Mouse (Mus musculus): Measurements from ENCODE around the gene Epha1. TPM values are rescaled to one million over a fixed set of nuclear protein-coding genes. Genes with fewer than 3 reads are reported as not detected.

Epha1 gene
- polyA plus RNA-seq, 1 experiment from 2014 or later = 2.5 TPM

DNA sequence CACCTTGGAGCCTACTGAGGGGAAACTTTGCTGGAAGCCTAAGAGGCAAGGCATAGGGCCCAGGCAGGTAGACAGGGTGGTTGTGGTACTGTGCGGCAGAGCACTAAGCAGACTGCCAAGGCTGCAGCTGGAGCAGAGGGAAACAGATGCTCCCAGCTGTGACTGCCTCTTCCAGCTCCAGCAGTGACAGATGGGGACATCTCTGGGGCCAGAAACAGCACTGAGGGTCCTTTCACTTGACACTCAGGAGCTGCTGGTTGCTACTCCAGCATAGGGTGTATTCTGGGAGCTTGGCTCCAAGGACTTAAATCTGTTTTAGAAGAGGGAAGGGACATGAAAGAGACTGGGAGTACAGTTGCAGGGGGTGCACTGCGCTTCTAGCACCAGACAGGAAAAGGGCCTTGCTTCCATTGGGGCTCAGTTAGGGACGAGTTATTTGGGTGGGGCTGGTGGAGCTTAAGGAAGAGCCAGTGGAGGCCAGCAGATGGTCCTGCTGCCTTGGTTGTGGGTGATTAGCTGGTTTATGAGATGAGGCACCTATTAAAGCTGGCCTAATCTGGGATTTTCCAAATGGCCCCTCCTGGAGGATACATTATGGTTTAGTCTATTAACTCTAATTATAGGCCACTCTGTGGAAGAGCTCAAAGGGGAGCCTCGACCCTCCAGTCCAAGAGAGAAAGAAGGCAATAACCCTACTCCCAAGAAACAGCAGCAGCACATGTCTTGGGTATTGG is 2.3 kb downstream of the Epha1 start:
- no peak overlapping the region for H3K4me3 ChIP-seq (ENCODE audit: low read depth, low read length)
- DNase-seq (ENCODE audit: low spot score) (no peak), ATAC-seq (ENCODE audit: insufficient number of reproducible peaks, low FRiP score, low TSS enrichment, low read depth) (no peak)
- 20% methylated on average over 4 of the region's 4 CpGs for WGBS
- H3K36me3 ChIP-seq (ENCODE audit: control insufficient read depth, insufficient read depth, low read length) = no peaks in the 10 kb centered on the region
- no peak overlapping the region for H3K27ac ChIP-seq (replicated peaks; ENCODE audit: low read depth, low read length)
- H3K4me1 ChIP-seq (ENCODE audit: control insufficient read depth, insufficient read depth, low read length) = peaks cover 7% of the 10 kb centered on the region; the same call in 1 of the 2 replicates
- H3K9ac ChIP-seq (ENCODE audit: low read length) = no peak overlapping the region
- H3K9me3 ChIP-seq (ENCODE audit: control insufficient read depth, low read length) = no peaks in the 10 kb centered on the region
- no peak overlapping the region for H3K4me2 ChIP-seq (ENCODE audit: low read depth, severe bottlenecking)
- no peaks in the 10 kb centered on the region for H3K27me3 ChIP-seq (ENCODE audit: control insufficient read depth, insufficient read depth, low read length)

DNA sequence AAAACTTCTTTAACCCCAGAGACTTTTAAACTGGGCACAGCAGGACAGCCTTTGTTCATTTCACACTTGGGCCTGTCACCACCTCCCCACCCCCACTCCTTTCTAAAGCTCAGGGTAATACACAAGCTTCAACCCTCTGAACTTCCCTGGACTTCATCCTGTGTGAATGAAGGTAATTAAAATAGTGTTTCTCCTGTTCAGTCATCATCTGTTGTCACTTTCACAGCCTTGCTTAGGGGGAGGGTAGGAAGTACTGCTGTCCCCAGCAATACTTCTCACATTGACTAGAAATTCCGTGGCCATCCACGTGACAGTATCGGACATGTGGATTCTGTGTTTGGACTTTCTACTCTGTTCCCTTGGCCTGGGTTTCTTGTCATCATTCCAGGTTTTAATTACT is 3.2 kb downstream of the Epha1 start:
- no peak overlapping the region for H3K4me2 ChIP-seq (ENCODE audit: low read depth, severe bottlenecking)
- ATAC-seq (ENCODE audit: insufficient number of reproducible peaks, low FRiP score, low TSS enrichment, low read depth) (no peak), DNase-seq (ENCODE audit: low spot score) (peak; percentile 54)
- H3K4me3 ChIP-seq (ENCODE audit: low read depth, low read length) = no peak overlapping the region
- WGBS = 11% methylated on average over 3 of the region's 3 CpGs
- H3K27me3 ChIP-seq (ENCODE audit: control insufficient read depth, insufficient read depth, low read length) = no peaks in the 10 kb centered on the region
- H3K9ac ChIP-seq (ENCODE audit: low read length) = no peak overlapping the region
- no peaks in the 10 kb centered on the region for H3K9me3 ChIP-seq (ENCODE audit: control insufficient read depth, low read length)
- no peaks in the 10 kb centered on the region for H3K36me3 ChIP-seq (ENCODE audit: control insufficient read depth, insufficient read depth, low read length)
- H3K27ac ChIP-seq (replicated peaks; ENCODE audit: low read depth, low read length) = no peak overlapping the region
- H3K4me1 ChIP-seq (ENCODE audit: control insufficient read depth, insufficient read depth, low read length) = peaks cover 7% of the 10 kb centered on the region; the same call in 1 of the 2 replicates

DNA sequence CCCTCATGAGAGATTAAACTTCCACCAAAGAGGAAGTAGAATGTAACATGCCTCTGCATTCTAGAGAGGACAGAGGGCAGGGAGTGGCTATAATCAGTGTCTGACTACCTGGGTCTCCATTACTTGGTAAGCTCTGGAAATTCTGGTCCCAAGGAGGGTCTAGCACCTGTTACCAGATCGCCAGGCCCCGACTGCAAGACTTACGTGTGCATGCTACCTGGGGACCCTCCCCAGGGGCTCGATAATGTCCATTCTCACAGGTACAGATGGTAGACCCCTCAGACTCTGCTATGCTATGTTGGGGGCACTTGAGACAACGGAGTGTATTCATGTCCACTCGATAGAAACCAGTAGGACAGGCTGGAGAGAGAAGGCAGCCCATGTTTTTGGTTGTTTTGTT is 7.9 kb downstream of the Epha1 start:
- Histone ChIP-seq H3K27me3 (ENCODE audit: control insufficient read depth, insufficient read depth, low read length) (no peaks in the 10 kb centered on the region), H3K4me3 (ENCODE audit: low read depth, low read length) (no peak overlapping the region), H3K36me3 (ENCODE audit: control insufficient read depth, insufficient read depth, low read length) (no peaks in the 10 kb centered on the region; the same call in 1 of the 2 replicates), H3K4me2 (ENCODE audit: low read depth, severe bottlenecking) (no peak overlapping the region), H3K9ac (ENCODE audit: low read length) (no peak overlapping the region), H3K4me1 (ENCODE audit: control insufficient read depth, insufficient read depth, low read length) (peaks cover 4% of the 10 kb centered on the region; the same call in 1 of the 2 replicates), H3K27ac (replicated peaks; ENCODE audit: low read depth, low read length) (no peak overlapping the region), H3K9me3 (ENCODE audit: control insufficient read depth, low read length) (no peaks in the 10 kb centered on the region)
- ATAC-seq (ENCODE audit: insufficient number of reproducible peaks, low FRiP score, low TSS enrichment, low read depth) = no peak
- DNase-seq (ENCODE audit: low spot score) = no peak
- WGBS = 96% methylated on average over 6 of the region's 6 CpGs

DNA sequence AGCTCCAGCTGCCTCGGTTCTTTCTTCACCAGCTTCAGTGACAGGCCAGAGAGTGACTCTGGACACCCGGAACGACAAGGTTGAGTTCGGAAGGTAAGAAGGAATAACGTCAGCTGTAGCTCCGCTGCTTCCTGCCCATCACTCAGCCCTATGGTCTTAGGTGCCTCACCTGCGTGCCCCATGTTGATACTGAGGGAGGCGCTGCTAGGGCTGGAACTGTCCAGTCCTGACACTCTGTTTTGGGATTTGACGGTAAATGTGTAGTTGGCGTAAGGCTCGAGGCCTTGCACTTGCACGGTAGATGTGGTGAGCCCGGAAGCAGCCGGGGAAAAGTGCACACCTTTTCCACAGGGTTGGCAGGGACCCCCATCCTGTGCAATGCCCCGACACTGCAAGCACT is 8.5 kb downstream of the Epha1 start:
- H3K27me3 ChIP-seq (ENCODE audit: control insufficient read depth, insufficient read depth, low read length) = no peaks in the 10 kb centered on the region
- H3K4me2 ChIP-seq (ENCODE audit: low read depth, severe bottlenecking) = no peak overlapping the region
- DNase-seq (ENCODE audit: low spot score) (no peak), ATAC-seq (ENCODE audit: insufficient number of reproducible peaks, low FRiP score, low TSS enrichment, low read depth) (no peak)
- H3K27ac ChIP-seq (replicated peaks; ENCODE audit: low read depth, low read length) = no peak overlapping the region
- no peaks in the 10 kb centered on the region for H3K9me3 ChIP-seq (ENCODE audit: control insufficient read depth, low read length)
- no peak overlapping the region for H3K4me3 ChIP-seq (ENCODE audit: low read depth, low read length)
- no peak overlapping the region for H3K9ac ChIP-seq (ENCODE audit: low read length)
- H3K4me1 ChIP-seq (ENCODE audit: control insufficient read depth, insufficient read depth, low read length) = no peaks in the 10 kb centered on the region; the same call in 1 of the 2 replicates
- 95% methylated on average over 15 of the region's 15 CpGs for WGBS
- H3K36me3 ChIP-seq (ENCODE audit: control insufficient read depth, insufficient read depth, low read length) = no peaks in the 10 kb centered on the region; the same call in 1 of the 2 replicates

DNA sequence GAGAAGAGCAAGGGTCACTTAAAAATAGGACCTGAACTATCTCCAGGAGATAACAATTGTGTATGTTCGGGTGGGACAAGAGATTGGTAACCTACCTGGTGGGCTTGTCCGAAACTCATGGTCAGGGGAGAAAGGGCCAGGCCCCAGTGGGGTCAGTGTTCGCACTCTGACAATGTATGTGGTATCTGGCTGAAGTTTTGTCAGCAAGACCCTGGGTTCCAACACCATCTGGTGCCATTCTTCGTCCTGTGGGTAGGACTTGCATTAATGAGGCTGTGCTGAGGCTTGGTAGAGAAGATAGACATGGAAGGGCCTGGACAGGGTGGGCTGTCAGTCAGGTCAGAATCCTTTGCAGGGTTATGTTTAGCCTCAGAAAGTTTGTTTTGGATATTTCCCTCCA is 9.0 kb downstream of the Epha1 start:
- no peak overlapping the region for H3K4me2 ChIP-seq (ENCODE audit: low read depth, severe bottlenecking)
- peaks cover under 1% of the 10 kb centered on the region; the same call in 1 of the 2 replicates for H3K36me3 ChIP-seq (ENCODE audit: control insufficient read depth, insufficient read depth, low read length)
- H3K4me1 ChIP-seq (ENCODE audit: control insufficient read depth, insufficient read depth, low read length) = no peaks in the 10 kb centered on the region
- no peak overlapping the region for H3K9ac ChIP-seq (ENCODE audit: low read length)
- H3K9me3 ChIP-seq (ENCODE audit: control insufficient read depth, low read length) = no peaks in the 10 kb centered on the region
- H3K27ac ChIP-seq (replicated peaks; ENCODE audit: low read depth, low read length) = no peak overlapping the region
- DNase-seq (ENCODE audit: low spot score) = no peak
- no peak overlapping the region for H3K4me3 ChIP-seq (ENCODE audit: low read depth, low read length)
- no peak for ATAC-seq (ENCODE audit: insufficient number of reproducible peaks, low FRiP score, low TSS enrichment, low read depth)
- WGBS = 86% methylated on average over 4 of the region's 4 CpGs
- H3K27me3 ChIP-seq (ENCODE audit: control insufficient read depth, insufficient read depth, low read length) = no peaks in the 10 kb centered on the region

DNA sequence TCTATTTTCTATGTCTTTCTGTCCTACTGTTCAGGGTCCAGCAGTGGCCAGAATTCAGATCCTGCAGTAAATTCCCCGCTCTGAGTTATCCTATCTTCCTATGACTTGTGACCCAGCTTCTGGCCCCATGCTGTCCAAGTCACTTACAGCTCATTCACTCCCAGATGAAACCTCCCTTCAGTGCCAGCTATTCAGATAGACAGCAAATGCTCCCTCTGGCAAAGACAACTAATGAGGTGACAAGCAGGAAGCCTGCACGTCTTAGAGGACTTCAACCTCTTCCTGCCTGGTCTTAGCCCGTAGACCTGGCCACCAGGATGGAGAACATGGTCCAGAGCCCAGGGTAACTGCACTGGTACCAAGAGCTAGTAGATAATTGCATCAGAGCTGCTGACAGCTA is 10.1 kb downstream of the Epha1 start:
- WGBS = 48% methylated on average over 3 of the region's 3 CpGs
- ATAC-seq (ENCODE audit: insufficient number of reproducible peaks, low FRiP score, low TSS enrichment, low read depth) (no peak), DNase-seq (ENCODE audit: low spot score) (no peak)
- Histone ChIP-seq H3K9me3 (ENCODE audit: control insufficient read depth, low read length) (no peaks in the 10 kb centered on the region), H3K4me1 (ENCODE audit: control insufficient read depth, insufficient read depth, low read length) (no peaks in the 10 kb centered on the region), H3K27ac (replicated peaks; ENCODE audit: low read depth, low read length) (no peak overlapping the region), H3K36me3 (ENCODE audit: control insufficient read depth, insufficient read depth, low read length) (peaks cover 3% of the 10 kb centered on the region; the same call in 1 of the 2 replicates), H3K4me2 (ENCODE audit: low read depth, severe bottlenecking) (no peak overlapping the region), H3K9ac (ENCODE audit: low read length) (no peak overlapping the region), H3K4me3 (ENCODE audit: low read depth, low read length) (no peak overlapping the region), H3K27me3 (ENCODE audit: control insufficient read depth, insufficient read depth, low read length) (no peaks in the 10 kb centered on the region)

DNA sequence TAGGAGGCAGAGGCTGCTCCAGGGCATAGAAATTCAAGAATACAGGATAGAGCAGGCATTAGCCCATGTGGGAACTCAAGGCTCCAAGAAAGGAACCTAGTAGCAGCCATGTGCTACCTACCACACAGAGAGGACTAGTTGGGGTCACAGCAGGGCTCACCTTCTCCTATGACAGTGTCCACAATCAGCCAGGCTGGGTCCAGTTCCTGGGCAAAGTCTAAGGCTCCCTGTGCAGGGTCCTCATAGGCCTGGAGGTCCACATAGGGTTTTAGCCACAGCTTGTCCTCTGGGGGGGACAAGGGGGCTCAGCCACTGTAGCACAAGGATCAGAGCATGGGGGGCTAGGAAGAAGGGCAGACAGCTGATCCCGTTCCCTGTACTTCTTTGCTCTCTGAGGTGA is 10.6 kb downstream of the Epha1 start:
- Histone ChIP-seq H3K27me3 (ENCODE audit: control insufficient read depth, insufficient read depth, low read length) (no peaks in the 10 kb centered on the region), H3K9ac (ENCODE audit: low read length) (no peak overlapping the region), H3K9me3 (ENCODE audit: control insufficient read depth, low read length) (no peaks in the 10 kb centered on the region), H3K4me2 (ENCODE audit: low read depth, severe bottlenecking) (no peak overlapping the region), H3K27ac (replicated peaks; ENCODE audit: low read depth, low read length) (no peak overlapping the region), H3K4me3 (ENCODE audit: low read depth, low read length) (no peak overlapping the region), H3K36me3 (ENCODE audit: control insufficient read depth, insufficient read depth, low read length) (peaks cover 3% of the 10 kb centered on the region; the same call in 1 of the 2 replicates), H3K4me1 (ENCODE audit: control insufficient read depth, insufficient read depth, low read length) (no peaks in the 10 kb centered on the region)
- 100% methylated on average over 1 of the region's 1 CpGs for WGBS
- no peak for ATAC-seq (ENCODE audit: insufficient number of reproducible peaks, low FRiP score, low TSS enrichment, low read depth)
- no peak for DNase-seq (ENCODE audit: low spot score)

DNA sequence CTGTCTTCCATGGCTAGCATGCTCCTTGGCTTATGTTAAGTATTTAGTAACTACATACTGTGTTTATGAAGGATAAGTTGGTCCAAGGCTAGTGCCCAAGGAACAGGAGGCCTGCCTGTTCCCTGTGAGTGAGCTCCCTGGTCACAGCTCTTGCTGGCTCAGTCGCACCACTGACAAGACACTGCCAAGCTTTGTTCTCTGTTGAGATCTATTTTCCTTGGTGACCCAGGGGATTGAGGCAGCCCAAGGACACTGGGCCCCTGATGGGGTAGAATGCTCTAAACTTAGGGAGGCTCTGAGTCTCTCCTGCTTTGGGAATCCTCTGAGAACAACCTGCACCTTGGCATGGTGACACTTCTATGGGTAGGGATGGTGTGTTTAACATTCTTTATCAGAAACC is 11.0 kb downstream of the Epha1 start:
- H3K27me3 ChIP-seq (ENCODE audit: control insufficient read depth, insufficient read depth, low read length) = no peaks in the 10 kb centered on the region
- no peak overlapping the region for H3K9ac ChIP-seq (ENCODE audit: low read length)
- peaks cover 3% of the 10 kb centered on the region; the same call in 1 of the 2 replicates for H3K36me3 ChIP-seq (ENCODE audit: control insufficient read depth, insufficient read depth, low read length)
- H3K27ac ChIP-seq (replicated peaks; ENCODE audit: low read depth, low read length) = no peak overlapping the region
- no peaks in the 10 kb centered on the region for H3K9me3 ChIP-seq (ENCODE audit: control insufficient read depth, low read length)
- 82% methylated on average over 1 of the region's 1 CpGs for WGBS
- no peak overlapping the region for H3K4me3 ChIP-seq (ENCODE audit: low read depth, low read length)
- ATAC-seq (ENCODE audit: insufficient number of reproducible peaks, low FRiP score, low TSS enrichment, low read depth) (no peak), DNase-seq (ENCODE audit: low spot score) (no peak)
- H3K4me1 ChIP-seq (ENCODE audit: control insufficient read depth, insufficient read depth, low read length) = no peaks in the 10 kb centered on the region
- H3K4me2 ChIP-seq (ENCODE audit: low read depth, severe bottlenecking) = no peak overlapping the region
